Mouse (Mus musculus): ENCODE measurements at regions not wholly inside any gene's neighbourhood (a gene's known extent, or its start where the extent isn't known, plus 50 kb on each side); places are given as distances from the start of the nearest gene placed in this dataset.

DNA sequence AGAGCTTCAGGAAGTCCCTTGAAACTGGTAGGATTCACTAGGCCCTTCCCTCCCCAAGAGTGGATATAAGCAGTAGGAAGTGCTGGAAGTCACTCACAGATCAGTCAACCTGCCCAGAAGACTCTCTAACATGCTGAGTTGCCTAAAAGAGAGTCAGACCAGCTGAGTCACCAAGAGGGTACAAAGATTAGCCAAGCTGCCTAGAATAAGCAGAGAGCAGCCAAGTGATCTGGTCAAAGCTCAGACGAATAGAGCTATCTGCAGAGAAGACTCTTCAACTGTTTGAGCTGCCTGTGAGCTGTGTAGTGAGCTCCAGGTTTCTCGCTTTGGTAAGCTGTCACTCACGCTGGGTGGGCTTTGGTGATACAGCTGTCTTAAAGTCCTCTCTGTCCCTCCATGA, 207.4 kb upstream of the Kdm8 start:
- no peak for TF ChIP-seq CTCF (IDR thresholded peaks at IDR 0.05; ENCODE audit: control insufficient read depth, insufficient read depth, insufficient read length)
- no peak for TF ChIP-seq MAX (IDR thresholded peaks at IDR 0.05)
- TF ChIP-seq USF1 (IDR thresholded peaks at IDR 0.05; ENCODE audit: low read depth) = no peak
- TF ChIP-seq CEBPB (IDR thresholded peaks at IDR 0.05; ENCODE audit: low read depth) = no peak
- TF ChIP-seq MYOD1 (IDR thresholded peaks at IDR 0.05; ENCODE audit: control insufficient read depth, insufficient read length, low read depth) = no peak

All from C2C12 (cell line).